Mouse (Mus musculus): Measurements from ENCODE around the gene Slc16a10. TPM values are rescaled to one million over a fixed set of nuclear protein-coding genes. Genes with fewer than 3 reads are reported as not detected.
A peak's percentile ranks its signal among the peaks of the same experiment; 100 is the strongest.

Gene Slc16a10
- polyA plus RNA-seq, 1 experiment: 59.0 TPM

DNA sequence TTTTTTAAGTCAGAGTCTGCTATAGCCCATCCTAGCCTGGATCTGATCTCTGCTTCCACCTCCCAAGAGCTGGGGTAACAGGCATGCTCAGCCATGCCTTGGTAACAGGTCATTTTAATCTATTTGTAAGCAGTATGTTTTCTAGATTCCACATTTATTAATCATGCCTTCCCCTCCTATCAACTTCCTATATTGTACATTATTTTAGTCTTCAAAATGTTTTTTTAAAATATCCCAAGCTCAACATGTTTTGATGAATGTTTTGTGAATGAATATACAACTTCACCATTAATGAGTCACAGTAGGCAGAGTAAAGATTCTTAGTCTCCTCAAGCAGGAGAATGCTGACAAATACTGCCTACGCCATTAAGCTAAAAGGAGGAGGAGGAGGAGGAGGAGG, 75.0 kb downstream of the Slc16a10 start:
- Histone ChIP-seq H3K27ac (ENCODE audit: insufficient read depth, low read depth, low read length) (peak overlapping the region; percentile 31; the same call in 1 of the 2 replicates), H3K4me3 (ENCODE audit: insufficient read depth, low read length) (no peak overlapping the region), H3K4me1 (ENCODE audit: control insufficient read depth, insufficient read depth, low read length) (peaks cover 32% of the 10 kb centered on the region)
- TF ChIP-seq POLR2A (IDR thresholded peaks at IDR 0.05; ENCODE audit: borderline replicate concordance, low read depth, low read length): no peak
- no peak for TF ChIP-seq CTCF (IDR thresholded peaks at IDR 0.05; ENCODE audit: low read depth, low read length)

DNA sequence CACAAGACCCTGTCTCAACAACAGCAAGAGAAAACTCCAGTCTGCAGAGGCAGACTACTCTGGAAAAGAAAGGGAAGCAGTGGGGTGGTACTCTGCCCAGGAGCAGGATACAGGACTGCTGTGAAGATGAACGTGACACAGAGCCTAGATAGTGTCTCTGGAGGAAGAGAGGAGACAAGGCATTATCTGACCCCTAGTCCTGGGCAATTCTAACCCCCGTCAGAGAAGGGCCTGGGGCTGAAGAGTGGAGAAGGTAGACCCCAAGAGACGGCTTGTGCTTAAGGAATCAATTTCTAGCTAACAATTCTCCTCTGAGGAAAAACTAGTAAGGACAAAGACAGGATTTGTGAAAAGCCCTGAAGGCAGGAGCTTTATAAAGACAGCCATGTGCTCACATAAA, 76.7 kb downstream of the Slc16a10 start:
- TF ChIP-seq POLR2A (IDR thresholded peaks at IDR 0.05; ENCODE audit: borderline replicate concordance, low read depth, low read length): no peak
- TF ChIP-seq CTCF (IDR thresholded peaks at IDR 0.05; ENCODE audit: low read depth, low read length): no peak
- no peak overlapping the region for H3K4me3 ChIP-seq (ENCODE audit: insufficient read depth, low read length)
- peaks cover 26% of the 10 kb centered on the region for H3K4me1 ChIP-seq (ENCODE audit: control insufficient read depth, insufficient read depth, low read length)
- H3K27ac ChIP-seq (ENCODE audit: insufficient read depth, low read depth, low read length): no peak overlapping the region

GRCm38 (mm10) chr10:40063291-40063890, 78.7 kb downstream of the Slc16a10 start:
- no peak for TF ChIP-seq CTCF (IDR thresholded peaks at IDR 0.05; ENCODE audit: low read depth, low read length)
- no peak for TF ChIP-seq POLR2A (IDR thresholded peaks at IDR 0.05; ENCODE audit: borderline replicate concordance, low read depth, low read length)
- Histone ChIP-seq H3K4me3 (ENCODE audit: insufficient read depth, low read length) (no peak overlapping the region), H3K4me1 (ENCODE audit: control insufficient read depth, insufficient read depth, low read length) (peaks cover 25% of the 10 kb centered on the region), H3K27ac (ENCODE audit: insufficient read depth, low read depth, low read length) (no peak overlapping the region)

DNA sequence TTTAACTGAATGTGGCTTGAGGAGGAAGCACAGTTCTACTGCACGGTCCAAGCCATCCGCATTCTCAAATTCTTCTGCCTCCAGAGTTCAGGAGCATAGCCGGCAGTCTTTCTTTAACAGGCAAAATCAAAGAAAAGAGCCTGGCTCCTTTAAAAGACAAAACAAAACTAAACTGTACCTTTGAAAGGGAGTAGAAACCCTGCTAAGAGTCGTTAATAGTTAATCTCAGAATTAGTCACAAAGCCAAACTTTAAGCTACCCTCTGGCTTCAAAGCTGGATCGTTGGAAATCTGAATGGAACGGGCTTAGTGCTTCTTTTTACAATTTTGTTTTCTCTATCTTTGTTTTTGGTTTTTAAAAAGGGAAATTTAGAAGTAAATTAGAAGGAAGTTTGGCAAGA, 79.2 kb downstream of the Slc16a10 start:
- H3K4me3 ChIP-seq (ENCODE audit: insufficient read depth, low read length): no peak overlapping the region
- H3K27ac ChIP-seq (ENCODE audit: insufficient read depth, low read depth, low read length): no peak overlapping the region
- TF ChIP-seq CTCF (IDR thresholded peaks at IDR 0.05; ENCODE audit: low read depth, low read length) (no peak), POLR2A (IDR thresholded peaks at IDR 0.05; ENCODE audit: borderline replicate concordance, low read depth, low read length) (no peak)
- peaks cover 23% of the 10 kb centered on the region for H3K4me1 ChIP-seq (ENCODE audit: control insufficient read depth, insufficient read depth, low read length)

DNA sequence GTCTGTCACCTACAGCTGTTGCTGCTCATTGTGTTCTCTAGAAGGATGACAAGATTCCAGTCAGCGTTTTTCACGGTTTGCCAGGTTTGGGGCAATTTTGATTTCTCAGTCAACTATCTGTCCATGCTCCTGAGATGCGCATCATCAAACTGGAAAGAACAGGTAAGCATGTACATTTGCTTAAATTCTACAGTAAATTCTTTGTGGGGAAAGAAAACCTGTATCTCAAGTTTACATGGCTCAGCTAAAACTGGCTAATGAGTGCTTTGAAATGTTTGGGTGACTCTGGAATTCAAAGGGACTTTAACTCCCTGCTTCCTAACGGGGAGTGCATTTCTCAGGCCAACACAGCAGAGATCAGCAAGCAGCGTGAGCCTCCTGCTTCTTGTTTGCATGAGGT, 80.1 kb downstream of the Slc16a10 start:
- no peak overlapping the region for H3K27ac ChIP-seq (ENCODE audit: insufficient read depth, low read depth, low read length)
- H3K4me3 ChIP-seq (ENCODE audit: insufficient read depth, low read length): no peak overlapping the region
- TF ChIP-seq POLR2A (IDR thresholded peaks at IDR 0.05; ENCODE audit: borderline replicate concordance, low read depth, low read length) (no peak), CTCF (IDR thresholded peaks at IDR 0.05; ENCODE audit: low read depth, low read length) (no peak)
- H3K4me1 ChIP-seq (ENCODE audit: control insufficient read depth, insufficient read depth, low read length): peaks cover 19% of the 10 kb centered on the region

DNA sequence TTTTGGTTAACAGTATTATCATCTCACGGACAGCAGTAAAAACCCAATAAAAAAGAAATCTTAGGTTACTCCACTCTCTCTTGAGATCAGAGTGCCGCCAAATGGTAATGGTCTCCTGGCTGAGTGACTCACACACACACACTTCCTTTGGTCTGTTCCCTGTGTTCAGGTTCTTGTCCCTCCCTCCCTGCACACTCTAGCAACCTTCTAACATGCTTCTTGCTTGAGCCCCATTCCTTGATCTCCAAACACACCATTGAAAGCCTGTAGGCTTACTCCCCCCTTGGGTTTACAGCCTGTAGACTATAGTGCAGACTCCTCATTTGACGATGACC, 83.3 kb downstream of the Slc16a10 start:
- peaks cover 13% of the 10 kb centered on the region for H3K4me1 ChIP-seq (ENCODE audit: control insufficient read depth, insufficient read depth, low read length)
- TF ChIP-seq POLR2A (IDR thresholded peaks at IDR 0.05; ENCODE audit: borderline replicate concordance, low read depth, low read length) (no peak), CTCF (IDR thresholded peaks at IDR 0.05; ENCODE audit: low read depth, low read length) (no peak)
- no peak overlapping the region for H3K27ac ChIP-seq (ENCODE audit: insufficient read depth, low read depth, low read length)

GRCm38 (mm10) chr10:40058062-40058785, 83.8 kb downstream of the Slc16a10 start:
- peaks cover 13% of the 10 kb centered on the region for H3K4me1 ChIP-seq (ENCODE audit: control insufficient read depth, insufficient read depth, low read length)
- no peak overlapping the region for H3K27ac ChIP-seq (ENCODE audit: insufficient read depth, low read depth, low read length)
- TF ChIP-seq POLR2A (IDR thresholded peaks at IDR 0.05; ENCODE audit: borderline replicate concordance, low read depth, low read length) (no peak), CTCF (IDR thresholded peaks at IDR 0.05; ENCODE audit: low read depth, low read length) (no peak)
- no peak overlapping the region for H3K4me3 ChIP-seq (ENCODE audit: insufficient read depth, low read length)

More for the DNA sequence above, 83.3 kb downstream of the Slc16a10 start:
- H3K4me3 ChIP-seq (ENCODE audit: insufficient read depth, low read length): no peak overlapping the region

DNA sequence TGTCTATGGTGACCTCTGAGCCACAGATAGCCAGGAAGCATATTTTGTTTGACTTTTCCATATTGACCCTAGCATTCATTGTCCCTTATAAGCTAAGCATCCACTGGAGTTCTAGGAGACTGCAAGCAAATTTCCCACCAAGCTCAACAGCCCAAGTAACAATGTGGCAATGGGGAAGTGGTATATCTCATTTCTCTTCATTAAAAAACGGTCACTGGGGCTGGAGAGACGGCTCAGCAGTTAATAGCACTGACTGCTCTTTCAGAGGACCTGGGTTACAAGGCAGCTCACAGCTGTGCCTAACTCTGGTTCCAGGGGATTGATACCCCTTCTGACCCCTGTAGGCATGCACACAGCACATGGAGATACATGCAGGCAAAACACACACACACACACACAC, 84.4 kb downstream of the Slc16a10 start:
- Histone ChIP-seq H3K4me1 (ENCODE audit: control insufficient read depth, insufficient read depth, low read length) (peaks cover 13% of the 10 kb centered on the region), H3K27ac (ENCODE audit: insufficient read depth, low read depth, low read length) (no peak overlapping the region), H3K4me3 (ENCODE audit: insufficient read depth, low read length) (no peak overlapping the region)
- TF ChIP-seq POLR2A (IDR thresholded peaks at IDR 0.05; ENCODE audit: borderline replicate concordance, low read depth, low read length) (no peak), CTCF (IDR thresholded peaks at IDR 0.05; ENCODE audit: low read depth, low read length) (no peak)

- no peak for TF ChIP-seq CTCF (IDR thresholded peaks at IDR 0.05; ENCODE audit: low read depth, low read length)
- no peak for TF ChIP-seq POLR2A (IDR thresholded peaks at IDR 0.05; ENCODE audit: borderline replicate concordance, low read depth, low read length)
- H3K27ac ChIP-seq (ENCODE audit: insufficient read depth, low read depth, low read length): no peak overlapping the region
- H3K4me1 ChIP-seq (ENCODE audit: control insufficient read depth, insufficient read depth, low read length): peaks cover 12% of the 10 kb centered on the region
Measured at GRCm38 (mm10) chr10:40054455-40054854, 87.6 kb downstream of the Slc16a10 start.

DNA sequence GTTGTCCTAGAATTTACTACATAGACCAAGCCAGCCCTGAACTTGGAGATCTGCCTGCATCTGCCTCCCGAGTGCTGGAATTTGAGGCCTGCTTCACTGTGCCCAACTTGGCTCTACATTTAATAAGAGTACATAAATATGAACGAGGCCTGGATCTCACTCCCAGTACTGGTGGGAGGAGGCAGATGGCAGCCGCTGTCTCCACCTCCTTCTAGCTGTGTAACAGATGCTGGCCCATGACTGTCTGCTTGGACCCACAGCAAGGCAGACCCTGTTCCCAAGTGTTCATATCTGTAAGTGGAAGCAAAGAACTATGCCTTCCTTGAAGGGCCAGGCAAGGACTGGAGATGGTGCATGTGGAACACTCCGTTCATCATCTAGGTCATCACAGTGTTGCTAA, 88.2 kb downstream of the Slc16a10 start:
- TF ChIP-seq POLR2A (IDR thresholded peaks at IDR 0.05; ENCODE audit: borderline replicate concordance, low read depth, low read length) (no peak), CTCF (IDR thresholded peaks at IDR 0.05; ENCODE audit: low read depth, low read length) (no peak)
- Histone ChIP-seq H3K4me3 (ENCODE audit: insufficient read depth, low read length) (no peak overlapping the region), H3K27ac (ENCODE audit: insufficient read depth, low read depth, low read length) (no peak overlapping the region), H3K4me1 (ENCODE audit: control insufficient read depth, insufficient read depth, low read length) (peaks cover 8% of the 10 kb centered on the region)

More at GRCm38 (mm10) chr10:40054455-40054854, 87.6 kb downstream of the Slc16a10 start:
- no peak overlapping the region for H3K4me3 ChIP-seq (ENCODE audit: insufficient read depth, low read length)
